Mouse (Mus musculus) c-Kit-positive CD71-negative TER-119-negative erythroid progenitor cells, embryonic 14.5 days (primary cell): ENCODE measurements around the gene Fam234a.

Experiments
- DNase-seq: peaks from one replicate; pipeline ENCODE4 v3.0.0-alpha.2; 2013; ENCODE audit warnings: low read depth

Gene Fam234a

DNA sequence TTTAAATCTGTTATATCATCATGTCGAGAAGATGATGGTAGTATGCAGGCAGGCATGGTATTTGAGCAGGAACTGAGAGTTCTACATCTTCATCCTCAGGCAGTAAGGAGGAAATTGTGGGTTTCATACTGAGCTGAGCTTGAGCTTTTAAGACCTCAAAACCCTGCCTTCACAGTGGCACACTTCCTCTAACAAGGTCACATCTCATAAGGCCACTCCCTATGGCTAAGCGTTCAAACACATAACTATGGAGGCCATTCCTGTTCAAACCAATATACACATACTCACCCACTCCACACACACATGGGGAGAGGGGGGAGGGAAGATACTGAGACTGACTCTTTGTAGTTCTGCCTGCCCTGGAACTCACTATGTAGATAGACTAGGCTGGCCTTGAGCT is 76.0 kb downstream of the Fam234a start:
- DNase-seq = peak; percentile 42

DNA sequence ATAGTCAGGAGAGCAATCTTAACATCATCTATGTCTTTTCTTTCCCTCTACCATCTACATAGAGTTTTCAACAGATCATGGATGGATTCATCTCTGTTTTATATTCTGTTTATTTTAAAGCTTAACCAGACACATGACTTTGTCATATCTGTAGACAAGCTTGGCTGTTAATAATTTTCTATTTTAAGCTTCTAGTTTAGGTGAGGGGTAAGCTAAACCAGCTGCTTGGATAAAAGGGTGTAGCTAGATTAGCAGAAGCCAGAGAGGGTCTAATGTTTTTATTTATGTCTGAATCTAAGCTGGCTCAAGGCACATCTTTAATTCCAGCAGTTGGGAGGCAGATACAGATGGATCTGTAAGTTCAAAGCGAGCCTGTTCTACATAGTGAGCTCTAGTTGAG is 81.3 kb downstream of the Fam234a start:
- no peak for DNase-seq
